Mouse (Mus musculus): ENCODE results near the gene Mon2. TPM values are rescaled to one million over a fixed set of nuclear protein-coding genes. Genes with fewer than 3 reads are reported as not detected.
A peak's percentile ranks its signal among the peaks of the same experiment; 100 is the strongest.
"Not testable (repeated sequence)": the region's sequence is repeated elsewhere in the genome, so short reads cannot be mapped to it uniquely, and the experiment has no call there.

Mon2 gene
- polyA plus RNA-seq, 1 experiment, result 52.9 TPM

DNA sequence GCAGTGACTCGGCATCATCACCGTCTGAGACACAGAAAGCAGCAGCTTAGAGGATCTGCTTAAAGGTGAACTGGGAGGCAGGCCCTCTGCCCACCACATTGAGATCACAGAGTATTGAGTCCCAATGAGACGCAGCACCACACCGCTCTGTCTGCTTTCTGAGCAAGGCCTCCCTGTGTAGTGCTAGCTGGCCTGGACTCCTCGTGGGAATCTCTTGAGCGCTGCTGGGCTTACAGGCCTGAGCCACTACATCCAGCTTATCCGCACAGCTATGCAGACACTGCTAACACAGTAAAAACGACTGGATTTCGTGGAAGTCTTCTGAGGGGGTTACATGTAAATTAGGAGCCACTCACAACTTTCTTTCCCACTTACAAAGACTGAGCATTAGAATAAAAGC lies 84.7 kb downstream of the Mon2 start:
- DNase-seq (ENCODE audit: low spot score), result no peak

DNA sequence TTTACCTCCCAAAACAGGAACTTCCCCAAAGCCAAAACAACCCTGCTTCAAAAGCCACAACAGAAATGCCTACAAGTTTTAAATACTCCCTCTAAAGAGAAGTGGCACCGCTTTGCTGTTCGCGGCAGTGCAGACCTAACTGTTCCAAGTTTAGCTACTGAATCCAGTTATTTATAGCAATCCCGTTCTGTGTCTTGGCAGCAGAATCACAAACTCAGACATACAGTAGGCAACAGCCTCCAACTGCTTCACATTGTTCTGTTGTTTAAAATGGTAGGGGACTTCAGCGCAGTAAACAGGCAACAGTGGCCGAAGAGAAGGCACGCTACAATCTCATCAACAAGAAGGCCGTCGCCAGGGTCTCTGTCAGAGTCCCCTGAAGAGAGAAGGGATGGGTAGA lies 85.3 kb downstream of the Mon2 start:
- no peak for DNase-seq (ENCODE audit: low spot score)

- DNase-seq (ENCODE audit: low spot score), result no peak
Measured at GRCm38 (mm10) chr10:122990606-122991005, 85.7 kb downstream of the Mon2 start.

DNA sequence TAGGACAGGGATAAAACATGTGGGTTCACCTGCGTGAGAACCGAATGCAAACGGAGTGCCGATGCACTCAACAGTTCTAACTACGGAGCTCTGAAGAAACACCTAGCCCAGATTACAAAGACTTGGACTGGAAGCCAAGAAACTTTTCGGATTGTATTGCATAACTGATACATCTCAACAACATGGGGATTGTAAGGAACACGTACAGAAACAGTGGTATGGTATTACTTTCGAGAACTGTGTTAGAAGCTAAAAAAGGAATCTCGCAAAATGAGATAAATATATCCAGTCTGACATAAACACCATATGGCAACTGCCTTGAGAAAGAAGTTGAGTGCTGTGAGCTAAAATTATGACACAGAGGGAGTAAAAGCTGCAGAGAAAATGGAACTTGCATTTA lies 86.4 kb downstream of the Mon2 start:
- no peak for DNase-seq (ENCODE audit: low spot score)

- DNase-seq (ENCODE audit: low spot score), result no peak
Measured at GRCm38 (mm10) chr10:122988372-122988771, 87.9 kb downstream of the Mon2 start.

DNA sequence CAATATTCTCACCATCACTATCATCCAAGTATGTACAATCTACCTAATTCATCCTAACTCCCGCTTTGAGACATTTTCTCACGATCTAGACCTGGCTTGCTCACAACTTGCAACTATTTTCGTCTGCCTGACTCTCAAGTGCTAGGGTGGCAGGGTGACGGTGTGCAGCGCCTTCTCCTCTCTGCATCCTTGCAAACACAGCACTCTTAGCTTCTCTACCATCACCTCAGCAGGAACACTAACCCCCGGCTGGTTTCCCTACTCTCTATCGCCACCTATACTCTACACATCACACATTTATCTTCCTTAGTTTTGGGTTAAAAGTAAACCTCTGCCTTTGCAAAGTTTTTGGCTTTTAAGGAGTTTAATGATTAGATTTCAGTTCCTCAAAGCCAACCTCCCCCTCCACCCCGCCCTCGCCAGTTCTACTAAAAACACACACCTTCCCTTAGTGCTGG lies 88.6 kb downstream of the Mon2 start:
- no peak for DNase-seq (ENCODE audit: low spot score)

DNA sequence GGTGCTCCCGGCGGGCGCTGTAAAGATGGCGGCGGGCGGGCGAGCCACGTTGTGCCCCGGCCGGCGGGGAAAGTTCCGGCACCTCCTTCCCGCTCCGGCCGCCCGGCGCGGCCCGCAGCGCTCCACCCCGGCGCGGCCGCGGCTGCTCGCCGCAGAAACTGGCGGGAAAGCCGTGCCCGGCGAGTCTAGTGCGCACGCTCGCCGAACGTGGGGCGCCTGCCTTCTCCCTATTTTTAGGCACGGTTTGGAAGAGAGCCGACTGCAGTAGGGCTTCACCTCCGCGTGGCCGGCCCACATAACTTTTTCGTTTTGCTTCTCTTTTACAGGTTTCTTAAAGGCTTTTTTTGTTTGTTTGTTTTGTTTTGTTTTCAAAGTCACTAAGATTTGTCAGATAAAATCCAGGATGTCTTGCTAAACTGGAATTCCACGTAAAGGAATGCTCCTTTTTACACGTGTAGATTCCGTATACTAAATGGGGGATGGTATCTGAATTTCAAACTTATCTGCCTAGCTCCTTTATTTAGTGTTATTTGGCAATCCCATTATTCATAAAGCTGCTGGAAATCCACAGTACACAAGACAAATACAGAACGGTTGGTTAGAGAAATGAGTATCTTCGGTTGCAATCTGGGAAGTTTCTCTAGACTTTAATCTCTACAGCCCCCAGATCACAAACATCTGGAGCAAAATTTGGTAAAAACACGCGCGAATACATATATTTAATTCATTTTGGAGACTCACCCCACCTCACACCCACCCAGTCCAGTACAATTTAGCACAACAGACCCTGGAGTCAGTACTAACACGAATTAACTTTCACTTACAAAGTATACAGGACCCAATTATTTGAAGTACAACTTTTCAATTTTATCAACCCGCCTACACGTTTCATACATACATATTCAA lies 89.7 kb downstream of the Mon2 start:
- DNase-seq (ENCODE audit: low spot score), result peak; percentile 83

- DNase-seq (ENCODE audit: low spot score), result peak; percentile 87
Measured at GRCm38 (mm10) chr10:122985515-122986319, 90.6 kb downstream of the Mon2 start.

DNA sequence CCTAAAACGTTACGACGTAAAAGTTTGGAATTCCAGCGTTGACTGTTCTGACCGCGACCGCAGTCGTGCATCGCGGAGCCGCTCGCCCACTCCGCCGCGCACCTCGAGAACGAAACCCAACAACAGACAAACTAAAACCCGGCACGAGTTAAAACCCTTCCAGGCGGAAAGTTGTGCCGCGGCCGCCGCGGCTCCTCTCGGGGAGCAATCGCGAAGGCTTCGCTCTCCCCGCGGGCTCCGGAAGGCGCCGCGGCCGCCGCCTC lies 91.1 kb downstream of the Mon2 start:
- DNase-seq (ENCODE audit: low spot score), result no peak

DNA sequence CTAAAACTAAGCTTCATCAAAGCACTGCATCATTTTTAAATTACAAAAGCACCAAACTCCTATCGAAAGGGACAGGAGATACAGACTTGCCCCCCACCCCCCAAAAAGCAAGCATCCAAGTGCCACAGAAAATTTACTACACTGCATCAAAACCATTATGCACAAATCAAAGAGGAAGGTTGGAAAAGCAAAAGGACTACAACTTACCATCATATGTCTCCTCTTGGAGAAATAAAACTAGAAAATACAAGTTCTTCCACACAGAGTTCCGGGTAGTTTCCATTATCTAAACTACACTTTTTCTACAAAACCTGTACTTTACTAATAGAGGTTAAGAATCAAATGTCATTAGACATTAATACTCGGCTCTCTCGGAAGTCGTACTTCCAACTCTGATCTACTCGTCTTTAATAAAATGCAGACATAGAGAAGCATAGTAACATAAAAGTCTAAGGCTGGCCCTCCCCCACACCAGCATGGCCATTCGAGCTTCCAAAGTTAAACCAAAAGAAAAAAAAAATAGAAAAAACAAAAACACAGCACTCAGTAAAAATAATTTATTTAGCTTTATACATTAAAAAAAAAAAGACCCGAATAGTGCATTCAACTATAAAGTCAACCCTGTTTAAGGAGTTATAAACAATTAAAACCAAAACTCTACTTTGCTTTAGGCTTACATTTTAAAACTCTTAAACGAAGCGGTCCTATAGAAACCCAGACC lies 91.6 kb downstream of the Mon2 start:
- no peak for DNase-seq (ENCODE audit: low spot score)

- DNase-seq (ENCODE audit: low spot score), result no peak
Measured at GRCm38 (mm10) chr10:122983579-122984530, 92.5 kb downstream of the Mon2 start.

- DNase-seq (ENCODE audit: low spot score), result no peak
Measured at GRCm38 (mm10) chr10:122982909-122983578, 93.3 kb downstream of the Mon2 start.

- no peak for DNase-seq (ENCODE audit: low spot score)
Measured at GRCm38 (mm10) chr10:122980123-122980522, 96.2 kb downstream of the Mon2 start.

DNA sequence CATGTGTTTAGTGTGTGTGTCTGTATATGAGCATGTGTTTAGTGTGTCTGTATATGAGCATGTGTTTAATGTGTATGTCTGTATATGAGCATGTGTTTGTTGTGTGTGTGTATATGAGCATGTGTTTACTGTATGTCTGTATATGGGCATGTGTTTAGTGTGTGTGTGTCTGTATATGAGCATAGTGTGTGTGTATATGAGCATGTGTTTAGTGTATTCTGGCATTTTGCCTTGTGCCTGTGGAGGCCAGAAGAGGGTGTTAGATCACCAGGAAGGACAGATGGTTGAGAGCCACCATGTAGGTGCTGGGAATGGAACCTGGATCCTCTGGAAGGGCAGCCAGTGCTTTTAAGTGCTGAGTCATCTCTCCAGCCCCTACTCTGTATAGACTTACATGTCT lies 96.9 kb downstream of the Mon2 start:
- DNase-seq (ENCODE audit: low spot score), result no peak

DNA sequence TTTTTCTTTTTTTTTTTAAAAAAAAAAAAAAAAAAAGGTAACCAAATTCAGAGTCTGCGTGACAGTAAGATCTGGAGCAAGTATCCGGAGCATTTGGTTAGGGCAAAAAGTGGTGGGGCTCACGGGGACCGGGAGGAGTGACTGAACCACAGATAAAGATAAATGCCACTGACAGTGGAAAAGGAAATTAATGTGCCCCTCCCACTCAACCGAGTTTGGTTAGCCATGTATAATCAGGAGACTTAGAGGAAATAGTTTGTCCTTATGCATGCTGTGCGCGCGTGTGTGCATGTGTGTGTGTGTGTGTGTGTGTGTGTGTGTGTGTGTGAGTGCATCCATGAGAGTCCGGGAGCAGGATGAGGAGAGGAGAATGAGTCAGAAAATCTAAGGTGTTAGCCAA lies 100.3 kb downstream of the Mon2 start:
- DNase-seq (ENCODE audit: low spot score), result no peak

GRCm38 (mm10) chr10:122973241-122973640 lies 103.1 kb downstream of the Mon2 start:
- DNase-seq (ENCODE audit: low spot score), result no peak

DNA sequence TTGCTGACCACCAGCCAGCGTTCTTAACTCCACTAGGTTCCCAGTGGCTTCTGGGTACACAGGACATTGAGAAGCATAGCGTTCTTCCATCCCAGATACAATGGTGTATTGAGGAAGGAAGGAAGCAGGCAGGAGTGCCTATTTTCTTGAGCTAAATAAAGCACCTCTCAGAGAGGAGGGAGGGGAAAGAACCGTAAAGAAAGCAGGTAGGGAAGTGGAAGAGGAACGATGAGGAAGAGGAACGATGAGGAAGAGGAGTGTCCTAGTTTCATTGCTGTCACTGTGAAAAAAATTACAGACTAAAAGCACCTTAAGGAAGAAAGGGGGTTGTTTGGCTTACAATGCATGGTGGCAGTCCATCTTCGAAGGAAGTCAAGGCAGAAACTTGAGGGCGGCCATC lies 106.1 kb downstream of the Mon2 start:
- no peak for DNase-seq (ENCODE audit: low spot score)

GRCm38 (mm10) chr10:122966421-122966820 lies 109.9 kb downstream of the Mon2 start:
- no peak for DNase-seq (ENCODE audit: low spot score)

DNA sequence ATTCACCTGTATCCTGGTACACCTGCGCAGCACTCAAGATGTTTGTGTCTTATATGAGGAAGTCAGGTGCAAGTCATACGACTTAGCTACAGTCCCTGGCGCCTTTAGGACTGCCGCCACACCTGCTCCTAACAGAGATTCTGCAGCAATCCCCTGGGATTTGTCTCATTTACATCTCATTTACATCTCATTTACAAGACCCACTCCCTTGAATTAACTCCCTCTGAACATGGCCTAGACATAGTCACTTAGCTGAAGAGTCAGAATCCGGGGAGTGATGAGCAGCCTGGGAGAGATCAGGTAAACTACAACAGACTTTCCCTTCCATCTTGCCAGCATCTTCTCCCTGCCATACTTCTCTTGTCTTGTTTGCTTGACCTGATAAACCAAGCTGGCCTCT lies 110.7 kb downstream of the Mon2 start:
- not testable (repeated sequence) for DNase-seq (ENCODE audit: low spot score)

DNA sequence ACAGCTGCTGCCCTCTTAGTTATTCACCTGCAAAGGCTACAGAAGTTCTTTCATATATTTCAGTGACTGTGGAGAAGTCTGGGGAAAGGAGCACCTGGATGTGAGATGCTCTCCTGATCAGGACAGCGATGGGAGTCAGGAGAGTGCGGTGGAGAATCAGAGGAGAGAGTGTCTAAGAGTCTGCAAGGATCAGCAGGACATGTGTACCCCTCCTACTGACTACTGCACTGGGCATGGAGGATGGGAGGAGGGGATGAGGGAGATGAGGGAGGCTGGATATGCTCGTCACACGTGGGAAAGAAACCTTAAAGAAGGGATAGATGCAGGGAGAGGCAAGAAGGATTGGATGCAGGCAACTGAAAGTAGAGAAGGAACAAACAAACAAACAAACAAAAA lies 112.1 kb downstream of the Mon2 start:
- DNase-seq (ENCODE audit: low spot score), result no peak
